Mouse (Mus musculus) thymus, postnatal 0 days (tissue): ENCODE data around the gene App. TPM values are rescaled to one million over a fixed set of nuclear protein-coding genes. Genes with fewer than 3 reads are reported as not detected.

Experiments
- DNase-seq: peaks from one replicate; pipeline ENCODE4 v3.0.0-alpha.2; 2015; ENCODE audit warnings: low spot score
- polyA plus RNA-seq: library from polyadenylated mRNA; unstranded; fragments of >200 nt; fragmentation: Nextera tagmentation; extraction: Ambion mirVana; gene quantifications from 2 replicates; pipeline ENCODE4 v1.2.1, GENCODE M21; 2015

App gene
- polyA plus RNA-seq, 1 experiment from 2014 or later: 37.1 TPM

DNA sequence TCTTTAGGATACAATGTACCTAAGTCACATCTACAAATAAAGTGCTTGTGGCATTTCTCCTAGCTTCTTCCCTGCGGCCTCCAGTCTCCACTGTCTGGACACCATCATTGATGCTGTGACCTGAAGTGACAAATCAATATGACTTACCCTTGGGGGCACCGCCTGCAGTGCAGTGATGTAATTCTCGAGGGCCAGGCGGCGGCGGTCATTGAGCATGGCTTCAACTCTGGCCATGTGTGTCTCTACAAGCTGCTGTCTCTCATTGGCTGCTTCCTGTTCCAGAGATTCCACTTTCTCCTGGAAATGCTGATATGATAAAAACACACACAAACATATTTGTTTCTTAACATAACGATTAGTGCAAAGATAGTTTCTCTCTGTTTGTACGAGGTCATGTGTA lies 148.9 kb downstream of the App start:
- no peak for DNase-seq

DNA sequence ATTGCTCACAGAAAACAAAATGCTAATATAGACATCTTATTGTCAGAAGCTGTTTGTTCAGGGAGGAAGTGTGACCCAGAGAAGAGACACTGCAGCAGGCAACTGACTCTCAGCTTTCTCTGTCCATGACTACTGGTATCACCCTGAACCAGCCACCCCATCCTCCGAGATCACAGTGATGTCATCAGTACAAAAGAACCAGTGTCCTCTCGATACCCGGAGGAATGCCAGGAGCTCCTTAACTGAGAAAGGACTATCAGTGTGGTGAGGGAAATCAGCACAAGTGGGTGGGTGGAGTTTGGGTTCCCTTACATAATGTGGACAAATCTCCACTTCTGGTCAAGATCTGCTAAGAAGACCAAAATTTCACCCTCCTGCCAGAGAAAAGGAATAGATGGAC lies 150.5 kb downstream of the App start:
- no peak for DNase-seq

DNA sequence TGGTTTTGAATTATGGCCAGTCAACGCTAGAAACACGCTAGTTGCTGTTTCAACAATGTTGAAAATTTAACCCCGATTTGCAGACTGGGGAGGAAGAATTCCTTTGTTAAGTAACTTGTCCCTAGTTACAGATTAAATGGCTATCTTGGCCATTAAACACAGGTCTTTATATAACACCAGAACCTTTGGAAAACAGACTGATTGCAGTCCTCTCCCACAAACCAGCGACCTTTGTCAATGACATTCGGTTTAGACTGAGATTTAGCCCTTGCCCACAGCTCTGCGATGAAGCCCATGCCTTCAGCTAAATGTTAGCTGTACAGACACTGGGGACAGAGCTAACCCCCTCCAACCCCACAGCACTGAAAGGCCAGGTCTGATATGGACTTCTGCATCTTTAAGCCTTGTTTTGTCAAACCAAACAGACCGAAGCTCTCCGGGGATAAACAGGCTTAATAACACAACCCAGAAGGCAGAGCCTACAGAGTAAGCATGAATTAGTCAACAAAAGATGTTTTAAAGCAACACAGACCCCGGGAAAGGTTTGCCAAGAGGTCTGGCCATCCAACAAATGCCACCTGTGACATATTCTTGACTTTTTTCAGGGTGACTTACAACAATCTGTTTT lies 152.8 kb downstream of the App start:
- DNase-seq: no peak

DNA sequence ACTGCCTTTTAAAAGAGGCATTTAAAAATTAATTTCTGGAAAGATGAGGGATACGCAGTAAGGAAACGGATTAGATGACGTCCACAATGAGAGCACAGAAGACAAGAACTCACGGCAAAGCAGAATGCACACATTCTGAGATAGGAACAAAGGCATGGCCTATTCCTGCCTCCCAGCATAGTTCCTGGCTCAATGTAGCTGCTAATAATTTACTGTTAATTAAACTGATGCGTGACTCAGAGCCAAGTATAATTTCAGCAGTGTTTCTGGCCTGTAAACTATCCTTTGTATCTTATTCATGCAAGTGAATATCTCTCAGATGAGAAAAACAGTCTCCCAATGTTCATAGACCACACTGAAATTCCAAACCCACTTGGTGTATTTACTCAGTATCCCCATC lies 154.3 kb downstream of the App start:
- no peak for DNase-seq

DNA sequence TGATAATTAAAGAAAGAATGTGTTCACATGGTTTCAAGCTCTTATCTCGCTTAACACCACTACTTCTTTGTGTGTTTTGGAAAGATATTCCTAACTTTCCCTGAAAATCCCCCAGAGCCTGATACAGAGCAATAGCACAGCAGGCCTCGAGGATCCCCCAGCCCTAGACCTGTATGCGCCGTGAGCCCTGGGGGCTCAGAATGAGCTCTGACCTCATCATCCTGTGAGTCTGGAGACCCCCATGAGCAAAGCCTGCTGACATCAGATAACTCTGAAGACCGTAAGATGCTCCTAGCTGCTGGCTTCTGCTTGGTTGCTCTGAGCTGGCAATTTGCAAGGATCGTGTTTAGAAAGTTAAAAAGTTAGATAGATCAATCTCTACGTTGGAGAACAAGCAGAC lies 155.7 kb downstream of the App start:
- no peak for DNase-seq

DNA sequence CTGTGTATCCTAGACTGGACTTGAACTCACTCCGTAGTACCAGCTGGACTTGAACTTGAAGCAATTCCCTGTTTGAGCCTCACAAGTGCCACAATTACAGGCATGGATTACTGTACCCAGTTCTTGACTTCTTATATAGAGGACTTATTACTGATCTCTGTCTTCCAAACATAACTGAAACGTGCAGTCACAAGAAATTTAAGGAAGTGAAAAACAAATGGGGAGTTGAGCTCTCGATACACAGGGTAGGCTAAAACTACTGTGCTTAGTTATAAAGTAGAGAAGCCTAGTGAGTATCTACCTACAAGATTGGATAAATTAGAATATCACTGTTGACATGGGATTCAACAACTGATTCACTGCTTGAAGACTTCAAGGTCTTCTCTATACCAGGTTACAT lies 160.9 kb downstream of the App start:
- no peak for DNase-seq

DNA sequence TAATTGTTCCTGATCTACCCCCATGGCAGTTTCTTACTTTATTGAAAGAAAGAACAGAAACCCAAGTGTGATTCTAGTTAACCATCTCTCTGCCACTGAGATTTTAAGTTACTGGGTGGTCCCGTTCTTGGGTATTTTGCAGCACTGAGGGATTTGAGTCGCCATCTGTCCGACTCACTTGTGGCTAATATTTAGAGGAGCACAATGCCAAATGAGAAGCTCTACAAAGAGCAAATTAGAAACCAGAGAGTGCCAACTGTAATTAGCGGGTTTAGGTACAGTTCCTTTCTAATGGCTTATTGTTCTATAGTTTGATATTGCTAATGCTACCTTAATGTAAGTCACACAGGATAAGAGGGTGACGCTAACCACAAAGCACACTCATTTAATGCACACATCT lies 161.4 kb downstream of the App start:
- DNase-seq: no peak

DNA sequence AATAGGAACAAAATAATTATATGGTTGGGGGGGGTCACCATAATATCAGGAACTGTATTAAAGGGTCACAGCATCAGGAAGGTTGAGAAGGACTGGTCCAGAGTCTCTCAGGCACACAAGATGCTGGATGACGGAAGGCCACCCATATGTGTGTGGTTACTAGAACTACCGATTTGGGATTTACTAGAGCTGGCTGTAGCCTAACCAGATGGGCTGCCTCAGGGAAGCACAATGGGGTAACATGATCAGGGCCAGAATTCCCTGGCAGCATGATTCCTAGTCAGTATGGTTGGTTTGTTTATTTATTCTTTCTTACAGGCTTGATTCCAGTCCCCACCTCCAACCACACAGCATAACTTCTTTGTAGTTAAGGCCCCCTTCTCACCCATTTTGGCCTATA lies 162.9 kb downstream of the App start:
- DNase-seq: no peak

DNA sequence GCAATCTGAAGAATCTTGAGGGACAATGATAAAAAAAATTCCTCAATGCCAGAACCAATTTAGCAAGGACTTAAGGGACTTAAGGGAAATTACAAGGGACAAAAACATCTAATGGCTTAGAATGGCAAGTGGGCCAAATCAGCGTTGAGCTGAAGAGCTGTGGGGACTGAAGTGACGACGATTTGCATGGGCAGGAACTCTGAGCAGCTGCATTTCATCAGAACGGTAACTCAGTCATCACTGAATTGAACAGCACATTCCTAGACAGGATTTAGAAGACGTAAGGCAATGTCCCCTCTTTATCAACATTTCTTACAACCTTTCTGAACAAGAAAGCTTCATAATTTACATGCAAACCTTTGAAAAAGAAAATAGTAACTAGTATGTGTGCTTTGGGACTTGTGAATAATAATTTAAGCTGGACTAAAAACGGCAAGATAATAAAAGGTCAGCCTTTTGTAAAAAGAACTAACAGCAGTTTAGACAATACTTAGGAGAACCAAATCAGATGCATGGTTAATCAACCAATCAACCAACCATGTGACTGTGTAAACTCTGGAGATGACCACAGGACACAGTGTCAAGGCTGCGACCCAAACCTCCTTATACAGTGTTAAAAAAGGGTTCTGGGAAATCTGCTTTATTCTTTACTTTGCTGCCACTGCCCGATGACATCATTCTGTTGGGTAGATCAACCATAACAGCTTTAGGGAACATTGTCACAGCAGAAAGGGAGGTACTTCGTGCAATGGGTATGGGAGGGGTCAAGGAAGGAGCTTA lies 164.5 kb downstream of the App start:
- no peak for DNase-seq

DNA sequence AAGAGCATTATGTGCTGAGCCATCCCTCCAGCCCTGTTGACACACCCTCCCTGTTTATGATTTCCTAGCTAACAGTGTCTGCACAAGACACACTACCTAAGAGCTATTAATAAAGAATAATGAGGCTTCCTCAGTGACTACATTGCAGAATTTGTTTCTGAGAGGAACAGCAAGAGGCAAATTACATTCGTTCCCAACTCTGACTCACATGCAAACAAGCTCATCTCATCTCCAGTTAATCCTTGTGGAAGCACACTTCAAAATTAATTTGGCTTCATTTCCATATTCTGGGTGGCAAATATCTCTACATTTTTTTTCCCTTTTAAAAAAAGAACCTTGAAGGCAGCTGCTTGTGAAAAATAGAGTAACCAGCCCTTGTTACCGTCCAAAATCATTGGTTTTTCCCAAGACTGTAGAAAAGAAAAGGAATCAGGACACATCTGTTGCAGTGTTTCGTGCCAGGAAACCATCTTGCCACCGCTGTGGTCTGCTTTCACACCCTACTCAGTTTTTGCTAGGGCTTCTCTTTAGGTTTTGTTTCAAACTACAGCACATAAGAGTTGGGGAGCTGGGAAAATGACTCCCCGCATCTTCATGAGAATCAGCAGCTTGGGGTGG lies 171.5 kb downstream of the App start:
- no peak for DNase-seq

DNA sequence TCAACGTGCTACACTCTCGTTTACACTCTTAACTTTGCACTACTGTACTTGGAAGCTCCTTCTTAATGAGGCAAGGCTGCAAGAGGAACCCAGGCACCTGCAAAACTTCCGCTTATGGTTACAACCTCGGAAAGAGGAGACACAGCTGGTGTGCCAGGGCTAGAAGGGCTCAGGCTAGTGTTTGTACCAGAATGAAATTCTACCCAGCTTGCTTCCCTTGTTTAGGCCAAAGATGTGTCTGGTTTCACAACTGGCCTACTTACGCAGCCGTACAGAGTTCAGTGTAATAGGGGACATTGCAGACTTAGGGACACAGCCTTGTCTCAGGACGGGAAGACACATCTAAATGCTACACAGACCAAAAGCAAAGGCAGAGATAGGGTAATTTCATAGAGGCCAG lies 173.3 kb downstream of the App start:
- no peak for DNase-seq

DNA sequence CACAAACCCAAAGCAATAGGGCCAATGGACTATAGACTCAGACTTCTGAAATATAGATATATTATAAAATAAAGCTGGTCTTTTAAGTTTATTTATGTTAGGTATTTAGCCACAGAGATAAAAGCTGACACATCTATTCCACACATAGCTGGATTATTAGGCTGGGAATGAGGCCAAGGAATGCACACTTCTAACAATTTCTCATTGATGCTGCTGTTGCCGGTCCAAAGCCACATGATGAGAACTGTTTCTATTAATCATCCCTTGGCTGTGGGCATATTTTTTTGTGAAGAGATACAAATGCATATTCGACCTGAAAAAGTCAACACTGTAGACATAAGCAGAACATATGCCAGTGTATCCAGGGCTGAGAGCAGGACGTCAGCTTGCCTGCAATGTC lies 176.0 kb downstream of the App start:
- DNase-seq: no peak

DNA sequence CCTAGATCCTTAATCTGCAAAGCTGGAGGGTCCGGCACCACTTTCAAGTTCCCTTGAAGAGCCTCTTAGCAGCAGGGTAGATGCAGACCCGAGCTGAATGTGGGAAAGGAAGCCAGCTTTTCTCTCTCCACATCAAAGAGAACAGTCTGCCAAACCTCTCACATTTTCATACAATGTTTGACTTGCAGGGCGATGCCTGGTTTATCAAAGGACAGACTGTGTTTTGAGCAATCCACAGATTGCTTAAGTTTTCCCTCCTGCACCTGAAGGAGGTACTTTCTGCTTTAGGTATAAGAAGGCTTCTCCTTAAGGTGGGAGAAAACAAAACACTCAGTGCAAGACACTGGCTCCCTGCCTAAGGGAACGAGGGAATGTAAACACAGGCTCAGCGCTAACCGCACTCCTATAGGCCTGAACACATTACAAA lies 178.1 kb downstream of the App start:
- DNase-seq: no peak

DNA sequence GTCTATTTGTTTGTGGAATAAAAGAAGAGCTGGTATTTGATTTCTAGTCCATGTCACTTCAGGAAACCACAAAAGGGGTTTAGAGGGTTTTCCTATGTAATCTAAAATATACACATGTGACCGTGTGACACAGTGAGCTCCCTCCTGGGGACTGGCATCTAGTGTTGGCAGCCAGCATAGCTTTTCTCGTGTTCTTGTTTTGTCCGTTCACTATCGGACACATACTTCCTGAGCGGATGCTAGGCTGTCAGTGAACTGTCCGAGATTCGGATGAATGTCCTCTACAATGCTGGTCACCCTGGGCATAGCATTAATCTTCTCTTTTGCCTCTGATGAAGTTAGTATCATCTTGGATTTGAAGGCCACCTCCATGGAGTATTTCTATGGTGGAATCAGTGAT lies 180.7 kb downstream of the App start:
- DNase-seq: no peak

DNA sequence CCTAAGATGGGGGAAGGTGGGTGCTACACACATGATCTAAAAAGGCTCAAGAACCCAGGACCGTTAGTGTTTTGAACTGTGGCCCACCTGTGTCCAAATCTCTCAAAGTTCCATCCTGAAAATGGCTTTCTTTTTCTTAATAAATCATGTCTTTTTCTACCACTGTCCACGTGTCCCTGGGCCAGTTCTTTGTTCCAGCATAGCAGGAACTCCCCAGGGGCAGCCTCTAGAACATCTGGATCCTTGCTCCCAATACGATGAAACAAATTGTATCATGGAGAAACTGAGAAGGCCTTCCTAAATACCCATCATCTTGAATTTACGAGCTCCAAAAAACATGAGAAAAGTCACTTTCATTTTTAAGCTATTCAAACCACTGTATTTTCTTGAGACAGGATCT lies 182.6 kb downstream of the App start:
- DNase-seq: no peak

DNA sequence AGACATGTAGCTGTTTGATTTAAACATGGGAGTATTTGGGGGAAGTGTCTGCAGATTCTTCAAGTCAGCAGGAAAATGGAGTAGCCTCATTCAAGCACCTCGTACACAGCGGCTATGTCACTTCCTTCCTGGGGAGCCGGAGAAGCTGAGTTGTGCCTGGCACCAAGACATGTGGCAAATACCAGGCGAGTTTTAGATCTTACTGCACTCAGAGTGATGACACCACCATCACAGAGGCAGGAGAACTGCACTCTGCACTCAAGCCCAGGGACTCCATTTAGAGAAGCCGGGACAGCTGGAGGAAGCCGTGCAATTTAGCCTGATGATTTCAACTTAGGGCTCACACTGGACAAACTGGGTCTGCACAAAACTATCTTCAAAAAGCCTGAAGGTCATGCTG lies 183.6 kb downstream of the App start:
- DNase-seq: no peak

DNA sequence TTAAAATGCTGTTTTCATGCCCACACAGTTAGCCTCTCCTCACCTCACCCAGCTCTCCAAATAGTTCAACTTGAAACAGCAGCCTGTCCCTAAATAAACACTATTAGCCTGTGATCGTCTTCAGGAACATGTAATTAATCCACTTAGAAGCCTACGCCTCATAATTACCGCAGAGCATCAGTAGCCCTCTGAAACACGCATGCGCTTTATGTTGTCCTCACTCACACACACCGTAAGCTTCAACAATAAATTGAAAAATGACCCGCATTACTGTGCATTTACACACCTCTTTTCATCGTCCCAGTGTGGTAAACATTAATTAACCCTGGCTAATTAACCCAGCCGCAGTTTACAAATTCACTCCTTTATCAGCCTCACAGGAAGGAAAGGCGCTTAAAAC lies 184.1 kb downstream of the App start:
- DNase-seq: no peak

DNA sequence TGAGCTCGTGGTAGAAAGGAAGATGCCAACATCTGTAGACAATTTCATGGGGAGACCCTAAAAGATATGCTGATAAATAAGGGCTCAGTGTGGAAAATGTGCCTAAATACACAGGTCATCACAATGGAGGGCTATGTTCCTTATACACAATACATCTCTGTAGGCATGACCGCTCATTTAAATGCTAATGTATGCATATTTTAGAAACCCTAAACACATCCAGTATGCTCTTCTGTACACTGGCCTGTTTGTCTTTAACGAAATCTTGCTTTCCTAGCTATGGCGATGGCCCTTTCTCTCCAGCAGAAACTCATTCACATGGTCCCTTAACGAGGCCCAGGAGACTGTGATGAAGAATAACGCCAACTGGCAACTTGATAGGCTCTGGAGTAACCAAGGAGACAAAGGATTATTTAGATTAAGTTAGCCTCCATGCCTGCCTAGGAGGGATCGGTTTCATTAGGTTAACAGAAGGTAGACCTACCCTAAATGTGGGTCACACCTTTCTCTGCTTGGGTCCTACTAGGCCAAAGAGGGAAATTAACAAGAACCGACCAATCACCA lies 185.8 kb downstream of the App start:
- no peak for DNase-seq

DNA sequence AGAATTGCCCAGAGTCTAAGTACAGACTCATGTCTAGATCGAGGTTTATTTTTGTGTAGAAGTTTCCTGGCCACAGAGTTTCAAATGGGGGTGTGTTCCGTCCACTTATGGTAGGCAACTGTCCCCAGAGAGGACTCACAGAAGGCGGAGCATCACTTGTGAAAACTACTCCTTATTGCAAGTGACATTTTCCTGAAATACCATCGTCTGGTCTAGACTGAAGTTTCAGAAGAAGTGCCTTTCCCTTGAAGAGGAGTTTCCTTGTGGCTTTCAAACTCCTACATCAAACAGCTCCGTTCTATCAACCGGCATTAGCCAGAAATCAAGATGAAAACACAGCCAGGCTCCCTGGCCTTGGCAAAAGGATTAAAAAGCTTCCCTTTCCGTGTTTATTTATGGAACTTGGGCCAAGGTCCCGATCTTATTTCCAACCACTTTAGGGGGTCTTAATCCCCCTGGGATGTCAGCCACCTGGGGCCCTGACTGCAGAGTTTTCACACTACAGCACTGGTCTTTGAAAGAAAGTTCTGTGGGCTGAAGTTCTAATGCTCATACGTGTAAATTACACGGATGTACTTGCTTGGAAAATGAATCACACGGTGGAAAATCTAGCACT lies 187.4 kb downstream of the App start:
- no peak for DNase-seq

DNA sequence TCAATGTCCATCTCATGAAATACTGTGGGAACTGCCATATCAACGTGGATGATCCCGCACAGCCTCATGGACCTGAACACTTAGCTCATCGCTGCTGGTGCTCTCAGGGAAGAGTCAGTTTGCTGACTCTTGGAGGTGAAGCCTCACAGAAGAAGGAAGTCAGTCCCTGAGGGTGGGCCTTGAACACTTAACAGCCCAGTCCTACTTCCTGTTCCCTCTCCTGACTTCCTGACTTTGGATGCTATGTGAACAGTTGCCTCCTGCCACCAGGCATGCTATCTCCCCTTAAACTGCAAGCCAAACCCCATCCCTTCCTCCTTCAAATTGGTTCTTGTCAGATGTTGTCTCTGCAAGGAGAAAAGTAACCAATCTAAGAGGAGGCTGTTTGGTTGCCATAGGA lies 188.2 kb downstream of the App start:
- DNase-seq: no peak

DNA sequence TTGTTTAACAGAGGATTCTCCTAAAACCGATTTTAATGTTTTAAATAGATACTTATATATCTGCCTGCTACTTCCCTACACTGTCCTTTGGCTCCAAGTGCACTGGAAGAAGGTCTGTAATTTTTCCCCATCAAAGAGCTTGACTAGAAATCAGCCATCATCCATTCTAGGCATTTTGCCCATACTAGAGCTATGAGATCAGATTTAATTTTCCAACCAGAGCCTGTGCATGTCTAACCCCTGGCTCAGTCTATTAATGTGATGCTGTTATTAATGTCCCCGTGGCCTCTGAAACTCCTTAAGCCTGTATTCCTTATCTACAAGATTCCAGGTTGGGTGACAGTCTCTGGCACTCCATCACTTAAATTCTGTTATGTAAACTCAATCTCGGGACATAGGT lies 190.1 kb downstream of the App start:
- DNase-seq: no peak

DNA sequence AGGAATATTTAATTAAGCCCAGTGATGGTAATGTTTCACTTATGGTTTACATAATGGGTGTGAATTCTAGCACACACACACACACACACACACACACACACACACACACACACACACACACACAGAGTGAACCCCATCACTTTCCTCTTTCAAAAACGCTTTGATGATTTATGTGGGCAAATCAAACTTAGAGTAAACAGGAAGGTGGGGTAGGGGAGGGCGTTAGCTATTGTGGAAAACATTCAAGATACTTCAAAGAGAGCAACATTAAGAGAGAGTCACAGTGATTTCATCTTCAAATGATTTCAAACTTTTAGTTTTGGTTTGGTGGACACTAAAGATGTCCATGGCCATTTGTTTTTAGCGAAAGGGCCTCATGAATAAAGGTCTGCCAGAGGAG lies 191.0 kb downstream of the App start:
- DNase-seq: no peak
